In the genomic region with DNA sequence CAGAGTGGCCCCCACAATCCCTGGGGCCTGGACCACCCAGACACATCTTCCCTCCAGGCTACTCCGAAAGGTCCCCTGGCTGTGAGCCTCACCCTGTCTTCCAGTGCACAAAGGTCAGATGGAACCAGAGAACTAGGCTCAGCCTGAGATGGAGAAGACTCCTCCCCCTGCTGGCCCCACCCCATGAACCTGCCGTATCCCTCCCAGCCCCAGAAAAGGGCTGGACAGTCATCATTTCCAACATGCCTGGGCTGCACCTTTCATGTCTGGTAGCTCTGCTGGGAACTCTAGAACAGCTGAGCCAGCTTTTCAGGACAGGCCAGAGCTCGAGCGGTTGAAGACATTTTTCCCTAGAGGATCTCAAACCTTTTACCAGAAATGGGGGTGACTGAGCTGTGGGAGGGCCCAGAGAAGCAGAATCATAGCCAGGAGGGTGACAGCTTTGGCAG, we compare ENCODE assay signal across 11 mouse cellular contexts.
DNase-seq lines count a peak whose midpoint lies in the region; ATAC-seq and TF ChIP-seq lines count a peak whose summit lies in the region.
"Had no signal": no experiment of that assay in that cellular context is flagged by ENCODE, and none has a peak within 500 bp of the region (broad histone marks: within the 10 kb centered on the region; RNA-seq: fewer than 3 reads in every experiment).

No protein-coding gene starts in this region.

- no peak overlapping the region for H3K4me3 ChIP-seq in gastrocnemius, adult 2 months
- no peak overlapping the region for H3K4me3 ChIP-seq in limb, embryonic 10.5 days
- H3K4me3 ChIP-seq in stomach, postnatal 0 days (ENCODE audit: low read depth, low read length) = no peak overlapping the region

- no peak overlapping the region for H3K4me2 ChIP-seq in stomach, postnatal 0 days (replicated peaks; ENCODE audit: low read depth)
- H3K4me2 ChIP-seq: lung, embryonic 14.5 days had no signal

- ATAC-seq in stomach, postnatal 0 days (ENCODE audit: low FRiP score, low TSS enrichment) = peak; percentile 39; the same call in 1 of the 2 replicates

- H3K9ac ChIP-seq in stomach, postnatal 0 days (ENCODE audit: low read length) = no peak overlapping the region
- H3K9ac ChIP-seq: lung, embryonic 14.5 days had no signal

- intact Hi-C loops in gastrocnemius, adult 2 months (cut with DNase I) = no loop called here

- TF ChIP-seq EP300 in stomach, postnatal 0 days (optimal IDR thresholded peaks at IDR 0.05) = no peak

- H3K27ac ChIP-seq in gastrocnemius, adult 2 months = peak overlapping the region; percentile 54
- H3K27ac ChIP-seq in limb, embryonic 10.5 days = peak overlapping the region; percentile 33
- H3K27ac ChIP-seq in stomach, postnatal 0 days (replicated peaks) = peak overlapping the region; percentile 53
- H3K27ac ChIP-seq: kidney, postnatal 0 days had no signal

- no peaks in the 10 kb centered on the region for H3K27me3 ChIP-seq in limb, embryonic 10.5 days (ENCODE audit: low read depth, poor library complexity, severe bottlenecking)
- no peaks in the 10 kb centered on the region for H3K27me3 ChIP-seq in stomach, postnatal 0 days (ENCODE audit: control insufficient read depth, insufficient read depth, low read length)

- peaks cover 31% of the 10 kb centered on the region for H3K4me1 ChIP-seq in limb, embryonic 10.5 days
- no peaks in the 10 kb centered on the region for H3K4me1 ChIP-seq in stomach, postnatal 0 days (replicated peaks; ENCODE audit: control insufficient read depth, insufficient read depth)

- no peak for TF ChIP-seq CTCF in gastrocnemius, adult 2 months (IDR thresholded peaks at IDR 0.05)
- peak; percentile 21; the same call in 1 of the 2 replicates for TF ChIP-seq CTCF in stomach, postnatal 0 days (IDR thresholded peaks at IDR 0.05; ENCODE audit: low read depth)

- H3K36me3 ChIP-seq in limb, embryonic 10.5 days = no peaks in the 10 kb centered on the region
- H3K36me3 ChIP-seq in stomach, postnatal 0 days (ENCODE audit: control insufficient read depth, insufficient read depth, low read length) = no peaks in the 10 kb centered on the region

- 61% methylated on average over 4 of the region's 4 CpGs for WGBS in limb, embryonic 10.5 days
- WGBS in stomach, postnatal 0 days = 32% methylated on average over 4 of the region's 4 CpGs

- H3K9me3 ChIP-seq in limb, embryonic 10.5 days (replicated peaks) = no peaks in the 10 kb centered on the region
- H3K9me3 ChIP-seq in stomach, postnatal 0 days (ENCODE audit: control insufficient read depth, low read length) = no peaks in the 10 kb centered on the region

- DNase-seq in gastrocnemius, adult 2 months = peak; percentile 69
- DNase-seq in gastrocnemius, postnatal 4 days (ENCODE audit: low spot score in 2 of 2) = no peak
- peak; percentile 34 to 49 for DNase-seq in urinary bladder, adult 18-20 months (ENCODE audit: low spot score in 2 of 2)
- no peak for DNase-seq in urinary bladder, postnatal 25 days (ENCODE audit: low spot score)
- DNase-seq in limb, embryonic 10.5 days (ENCODE audit: low spot score) = no peak
- peak; percentile 50 for DNase-seq in stomach, postnatal 0 days (ENCODE audit: low spot score)
- no peak for DNase-seq in adrenal gland, postnatal 36 days
- no peak for DNase-seq in frontal cortex, postnatal 14 days (ENCODE audit: low spot score in 2 of 2)
- DNase-seq: gastrocnemius, postnatal 14 days; lung, embryonic 14.5 days had no signal

Comparison
In these comparisons a context has a peak if more than half of its experiments do, and no peak if none do; other contexts are left out.
1. DNase-seq: peak in gastrocnemius, adult 2 months (single experiment), urinary bladder, adult 18-20 months (2 of 2) and stomach, postnatal 0 days (single experiment); none in gastrocnemius, postnatal 4 days (0 of 2), urinary bladder, postnatal 25 days (single experiment), limb, embryonic 10.5 days (single experiment), adrenal gland, postnatal 36 days (0 of 2) and frontal cortex, postnatal 14 days (0 of 2).
2. Peak in every context shown above with its lines, with median percentiles within 50 percentile points of each other: H3K27ac ChIP-seq.